Mouse (Mus musculus) lung, adult 2 months (tissue): ENCODE data around the gene Acot13.

Source experiments
- CTCF ChIP-seq: fragments of 200-500 bp; IDR thresholded peaks from 2 replicates; pipeline ENCODE4 v1.5.1; 2011; ENCODE audit warnings: mild to moderate bottlenecking, low read length, control low read depth; ENCODE audit not compliant: insufficient read depth
- POLR2A ChIP-seq: fragments of 200-500 bp; IDR thresholded peaks from 2 replicates; pipeline ENCODE4 v1.6.1; 2011; ENCODE audit warnings: low read depth, mild to moderate bottlenecking, control low read depth, low read length, borderline replicate concordance; ENCODE audit errors: extremely low read depth

- no peak for TF ChIP-seq CTCF
- TF ChIP-seq POLR2A: no peak
Measured at GRCm38 (mm10) chr13:24839831-24840230, 8.5 kb upstream of the Acot13 start.
